Mouse (Mus musculus): Measurements from ENCODE around the gene Ifna1.

GRCm38 (mm10) chr4:88893201-88893754 is 43.4 kb downstream of the Ifna1 start:
- TF ChIP-seq POLR2A (IDR thresholded peaks at IDR 0.05; ENCODE audit: extremely low read depth, insufficient read depth, low read length): no peak
- TF ChIP-seq CTCF (IDR thresholded peaks at IDR 0.05; ENCODE audit: low read depth, low read length): no peak
